Mouse (Mus musculus) heart, embryonic 15.5 days (tissue): ENCODE data around the gene Slc1a5. TPM values are rescaled to one million over a fixed set of nuclear protein-coding genes. Genes with fewer than 3 reads are reported as not detected.

Experiments
- ATAC-seq: fragments of 200-750 bp; cut with Nextera tagmentation; replicated peaks from 2 replicates; pipeline ENCODE4 v1.8.0; 2017; ENCODE audit warnings: low read depth, moderate TSS enrichment; ENCODE audit not compliant: insufficient number of reproducible peaks, insufficient read depth, low FRiP score
- H3K27ac ChIP-seq: fragments of 300-500 bp; sonication (generic); 2 replicates; pipeline ENCODE4 v1.5.1; 2015; ENCODE audit warnings: mild to moderate bottlenecking, inconsistent platforms
- H3K27me3 ChIP-seq: fragments of 300-500 bp; sonication (generic); 2 replicates; pipeline ENCODE4 v1.6.1; 2015; ENCODE audit warnings: inconsistent platforms
- H3K36me3 ChIP-seq: fragments of 300-500 bp; sonication (generic); 2 replicates; pipeline ENCODE4 v1.6.1; 2015; ENCODE audit warnings: mild to moderate bottlenecking, inconsistent platforms
- H3K4me1 ChIP-seq: fragments of 300-500 bp; sonication (generic); replicated peaks from 2 replicates; pipeline ENCODE4 v1.6.1; 2015; ENCODE audit warnings: inconsistent platforms
- H3K4me2 ChIP-seq: fragments of 300-500 bp; sonication (generic); 2 replicates; pipeline ENCODE4 v1.6.1; 2015; ENCODE audit warnings: inconsistent platforms, mild to moderate bottlenecking, moderate library complexity
- H3K4me3 ChIP-seq: fragments of 300-500 bp; sonication (generic); 2 replicates; pipeline ENCODE4 v1.5.1; 2015; ENCODE audit warnings: mild to moderate bottlenecking, inconsistent platforms
- H3K9ac ChIP-seq: fragments of 300-500 bp; sonication (generic); 2 replicates; pipeline ENCODE4 v1.6.1; 2015; ENCODE audit warnings: mild to moderate bottlenecking, inconsistent platforms
- H3K9me3 ChIP-seq: fragments of 300-500 bp; sonication (generic); replicated peaks from 2 replicates; pipeline ENCODE4 v1.6.1; 2016; ENCODE audit warnings: inconsistent platforms
- WGBS: fragments of 180-500 bp; shearing (Covaris S2); methylation state at CpG from one replicate; pipeline ENCODE4 v1.1.7; 2015; ENCODE audit warnings: mixed read lengths; 5-methylcytosine and 5-hydroxymethylcytosine counted together
- polyA plus RNA-seq: library from polyadenylated mRNA; unstranded; fragments of >200 nt; fragmentation: Nextera tagmentation; extraction: Ambion mirVana; gene quantifications from 2 replicates; pipeline ENCODE4 v1.2.1, GENCODE M21; 2015

Slc1a5 gene
- polyA plus RNA-seq, 1 experiment from 2014 or later = 40.2 TPM

DNA sequence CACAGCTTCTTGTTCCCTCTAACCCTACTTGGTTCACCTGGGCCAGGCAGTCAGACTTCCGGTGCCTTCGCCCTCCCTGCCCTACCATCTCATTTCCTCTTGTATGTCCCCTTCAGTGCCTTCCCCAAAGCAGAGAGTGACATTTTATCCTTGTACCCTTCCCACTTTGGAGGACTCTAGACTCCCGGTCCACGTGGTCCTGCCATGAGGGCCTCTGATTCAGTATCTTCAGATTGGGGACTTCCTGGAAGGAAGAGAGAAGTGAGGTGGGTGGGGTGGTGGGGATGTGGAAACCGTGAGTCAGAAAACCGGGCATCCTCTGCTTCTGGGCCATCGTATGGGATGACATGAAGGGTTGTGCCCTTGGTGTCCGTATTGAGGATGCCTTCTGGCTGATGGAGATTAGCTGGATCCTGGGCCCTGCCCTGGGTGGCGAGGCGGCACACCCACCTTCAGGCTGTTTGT lies 2.1 kb downstream of the Slc1a5 start:
- H3K27me3 ChIP-seq = no peaks in the 10 kb centered on the region
- peaks cover 7% of the 10 kb centered on the region; the same call in 1 of the 2 replicates for H3K36me3 ChIP-seq
- H3K4me2 ChIP-seq = peak overlapping the region; percentile 92
- peak overlapping the region; percentile 73 for H3K4me3 ChIP-seq
- 25% methylated on average over 10 of the region's 10 CpGs for WGBS
- H3K27ac ChIP-seq = peak overlapping the region; percentile 78
- peaks cover 36% of the 10 kb centered on the region for H3K4me1 ChIP-seq
- no peak for ATAC-seq
- peak overlapping the region; percentile 10 for H3K9ac ChIP-seq
- no peaks in the 10 kb centered on the region for H3K9me3 ChIP-seq

DNA sequence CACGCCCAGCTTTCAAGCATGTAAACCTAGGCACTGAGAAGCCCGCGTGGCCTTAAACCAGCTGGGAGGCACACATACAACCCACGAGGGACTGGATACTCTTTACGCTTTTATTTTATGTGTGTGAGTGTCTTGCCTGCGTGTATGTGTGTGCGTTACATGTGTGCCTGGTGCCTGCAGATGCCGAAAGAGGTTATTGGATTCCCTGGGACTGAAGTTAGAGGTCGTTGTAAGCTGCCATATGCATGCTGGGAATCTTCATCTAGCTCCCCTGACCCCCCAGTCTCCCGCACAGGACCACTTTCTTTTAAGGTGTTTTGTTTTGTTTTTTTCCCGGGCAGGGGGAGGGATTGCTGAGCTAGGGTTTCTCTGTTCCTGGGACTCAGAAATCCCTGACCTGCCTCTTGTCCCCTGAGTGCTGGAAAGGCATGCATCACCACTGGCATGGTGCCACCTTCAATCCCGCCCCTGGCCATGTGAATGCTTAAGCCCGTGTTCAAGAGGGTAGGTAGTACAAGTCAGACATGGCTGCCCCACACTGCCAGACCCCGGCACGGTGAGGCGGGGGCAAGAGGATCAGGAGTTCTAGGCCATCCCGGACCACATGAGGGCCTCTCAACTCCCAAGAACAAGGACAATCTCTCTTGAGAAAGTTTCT lies 2.7 kb downstream of the Slc1a5 start:
- H3K27me3 ChIP-seq = no peaks in the 10 kb centered on the region
- H3K4me1 ChIP-seq = peaks cover 36% of the 10 kb centered on the region
- H3K4me3 ChIP-seq = peak overlapping the region; percentile 73
- peak overlapping the region; percentile 15 for H3K9ac ChIP-seq
- WGBS = 35% methylated on average over 17 of the region's 17 CpGs
- no peaks in the 10 kb centered on the region for H3K9me3 ChIP-seq
- peak overlapping the region; percentile 92 for H3K4me2 ChIP-seq
- peaks cover 7% of the 10 kb centered on the region; the same call in 1 of the 2 replicates for H3K36me3 ChIP-seq
- 0 out of 2 replicates have a peak, but pooled peaks have one; percentile 25 for ATAC-seq
- H3K27ac ChIP-seq = peak overlapping the region; percentile 78

DNA sequence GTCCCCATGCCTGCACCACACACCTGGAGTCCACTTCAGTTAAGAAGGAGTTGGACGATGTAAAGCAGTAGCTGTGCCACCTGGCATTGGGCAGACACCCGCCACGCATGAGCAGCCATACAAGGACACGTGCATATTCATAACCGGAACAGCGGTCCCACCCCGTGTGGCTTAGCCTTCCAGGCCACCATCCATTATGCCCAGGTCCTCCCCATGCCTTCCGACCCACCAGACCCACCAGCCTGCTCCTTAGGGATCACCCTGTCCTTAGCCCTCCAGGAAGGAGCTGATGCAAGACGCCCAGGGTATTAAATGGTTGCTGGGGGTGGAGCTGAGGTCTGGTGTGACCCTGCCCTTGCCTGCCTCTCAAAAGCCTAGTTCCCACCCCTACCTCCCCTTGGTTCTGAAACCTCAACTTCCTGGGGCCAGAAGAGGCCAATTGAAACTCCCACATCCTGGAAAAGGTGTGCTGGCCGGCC lies 3.4 kb downstream of the Slc1a5 start:
- Histone ChIP-seq H3K4me3 (peak overlapping the region; percentile 73; the same call in 1 of the 2 replicates), H3K27ac (peak overlapping the region; percentile 78), H3K4me1 (peaks cover 36% of the 10 kb centered on the region), H3K36me3 (peaks cover 9% of the 10 kb centered on the region; the same call in 1 of the 2 replicates), H3K27me3 (no peaks in the 10 kb centered on the region), H3K4me2 (peak overlapping the region; percentile 92), H3K9ac (0 out of 2 replicates have a peak overlapping the region, but pooled peaks have one; percentile 15), H3K9me3 (no peaks in the 10 kb centered on the region)
- 80% methylated on average over 10 of the region's 10 CpGs for WGBS
- no peak for ATAC-seq

DNA sequence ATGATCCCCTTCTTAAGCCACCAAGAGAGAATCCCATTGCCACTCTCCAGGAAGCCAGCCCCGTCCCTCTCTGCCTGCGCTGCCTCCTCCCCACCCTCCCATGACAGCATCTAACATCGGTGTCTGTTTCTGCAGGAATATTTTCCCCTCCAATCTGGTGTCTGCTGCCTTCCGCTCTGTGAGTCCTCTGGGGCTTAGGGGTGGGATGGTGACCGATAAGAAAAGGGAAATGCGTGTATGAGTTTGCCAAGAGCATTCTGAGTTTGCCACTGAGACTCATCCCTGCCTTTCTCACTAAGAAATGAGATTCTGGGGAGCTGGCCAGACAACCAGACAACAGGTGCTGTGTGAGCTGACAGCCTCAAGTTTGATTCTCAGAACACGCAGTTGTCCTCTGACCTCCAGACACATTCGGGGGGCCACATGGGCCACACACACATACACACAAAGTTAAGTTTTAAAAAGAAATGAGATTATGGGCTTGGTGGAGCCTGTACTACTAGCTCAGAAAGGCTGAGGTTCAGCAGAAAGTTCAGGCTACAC lies 4.5 kb downstream of the Slc1a5 start:
- WGBS = 68% methylated on average over 8 of the region's 8 CpGs
- Histone ChIP-seq H3K4me2 (no peak overlapping the region), H3K36me3 (peaks cover 18% of the 10 kb centered on the region; the same call in 1 of the 2 replicates), H3K4me3 (no peak overlapping the region), H3K9me3 (no peaks in the 10 kb centered on the region), H3K4me1 (peaks cover 35% of the 10 kb centered on the region), H3K27ac (no peak overlapping the region), H3K9ac (no peak overlapping the region), H3K27me3 (no peaks in the 10 kb centered on the region)
- ATAC-seq = no peak

DNA sequence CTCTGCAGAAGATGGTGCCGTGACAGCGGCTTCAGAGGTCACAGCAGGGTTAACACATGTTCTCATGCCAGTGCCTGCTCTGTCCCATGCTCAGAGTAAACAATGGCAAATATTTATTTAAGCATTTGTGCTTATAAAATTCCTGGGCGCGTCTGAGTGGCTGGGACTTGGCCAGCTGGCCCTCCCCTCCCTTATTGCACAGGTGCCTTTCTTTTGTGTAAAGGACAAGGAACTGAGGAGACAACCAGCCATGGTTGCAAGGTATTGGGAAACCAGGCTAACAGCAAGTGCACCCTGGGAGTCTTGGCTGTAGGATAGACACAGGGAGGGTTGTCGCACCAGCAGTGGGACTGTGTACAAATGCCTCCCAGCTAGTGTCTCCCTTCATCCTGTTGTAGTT lies 11.2 kb downstream of the Slc1a5 start:
- Histone ChIP-seq H3K4me1 (peaks cover 15% of the 10 kb centered on the region), H3K36me3 (peaks cover 31% of the 10 kb centered on the region; the same call in 1 of the 2 replicates), H3K9ac (no peak overlapping the region)

DNA sequence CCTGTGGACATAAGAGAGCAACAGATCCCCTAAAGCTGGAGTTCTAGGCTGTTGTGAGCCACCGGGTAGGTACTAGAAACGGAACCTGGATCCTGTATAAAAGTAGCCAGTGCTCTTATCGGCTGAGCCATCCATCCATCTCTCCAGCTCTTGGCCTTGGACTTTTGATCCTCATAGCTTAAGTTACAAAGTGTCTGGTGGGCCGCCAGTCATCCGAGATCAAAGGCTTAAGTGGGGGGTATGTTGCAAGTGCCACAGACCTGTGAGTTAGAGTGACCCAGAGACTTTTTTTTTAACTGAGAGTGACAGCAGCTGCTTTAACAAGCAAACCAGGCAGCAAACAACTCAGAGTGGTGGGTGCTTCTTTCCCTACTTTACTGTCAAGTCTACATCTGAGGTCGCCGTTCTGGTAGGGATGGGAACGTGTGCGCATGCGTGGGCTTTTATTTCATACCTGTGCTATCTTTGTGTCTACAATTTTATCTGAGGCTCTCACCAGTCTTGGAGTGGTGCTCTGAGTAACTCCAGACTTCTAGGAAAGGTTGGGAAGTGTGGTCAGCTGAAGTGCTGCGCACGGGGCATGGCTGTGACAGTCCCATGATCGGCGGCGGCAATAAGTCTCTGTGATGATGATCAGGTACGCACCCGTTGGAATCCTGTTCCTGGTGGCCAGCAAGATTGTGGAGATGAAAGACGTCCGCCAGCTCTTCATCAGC lies 12.0 kb downstream of the Slc1a5 start:
- Histone ChIP-seq H3K4me2 (peak overlapping the region; percentile 50), H3K4me3 (peak overlapping the region; percentile 37), H3K27ac (peak overlapping the region; percentile 53; the same call in 1 of the 2 replicates), H3K9ac (peak overlapping the region; percentile 1; the same call in 1 of the 2 replicates), H3K27me3 (no peaks in the 10 kb centered on the region), H3K4me1 (peaks cover 15% of the 10 kb centered on the region), H3K9me3 (no peaks in the 10 kb centered on the region), H3K36me3 (peaks cover 25% of the 10 kb centered on the region; the same call in 1 of the 2 replicates)
- 40% methylated on average over 19 of the region's 19 CpGs for WGBS
- peak; percentile 57; the same call in 1 of the 2 replicates for ATAC-seq

More for the DNA sequence above, 11.2 kb downstream of the Slc1a5 start:
- 66% methylated on average over 5 of the region's 5 CpGs for WGBS
- no peaks in the 10 kb centered on the region for H3K27me3 ChIP-seq
- no peak overlapping the region for H3K4me2 ChIP-seq
- H3K4me3 ChIP-seq = no peak overlapping the region
- no peak overlapping the region for H3K27ac ChIP-seq
- ATAC-seq = no peak
- no peaks in the 10 kb centered on the region for H3K9me3 ChIP-seq

DNA sequence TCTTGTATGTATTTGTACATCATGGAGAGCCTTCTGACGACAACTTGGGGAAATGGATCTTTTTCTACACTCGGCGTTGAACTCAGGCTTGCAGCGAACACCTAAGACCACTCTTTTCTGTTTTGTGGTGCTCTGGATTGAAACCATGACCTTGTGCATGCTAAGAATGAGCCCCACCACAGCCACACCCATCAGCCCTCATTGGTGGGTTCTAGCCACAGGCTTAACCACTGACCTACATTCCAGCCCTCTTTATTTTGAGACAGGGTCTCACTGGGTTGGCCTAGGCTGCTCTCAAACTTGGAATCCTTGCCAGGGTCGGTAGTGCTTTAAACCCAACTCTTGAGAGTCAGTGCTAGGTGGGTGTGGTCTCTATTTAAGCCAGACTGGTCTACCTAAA lies 13.7 kb downstream of the Slc1a5 start:
- WGBS = 88% methylated on average over 5 of the region's 5 CpGs
- Histone ChIP-seq H3K27me3 (no peaks in the 10 kb centered on the region), H3K4me1 (peaks cover 15% of the 10 kb centered on the region), H3K9ac (no peak overlapping the region), H3K27ac (no peak overlapping the region), H3K36me3 (peaks cover 19% of the 10 kb centered on the region; the same call in 1 of the 2 replicates), H3K4me3 (no peak overlapping the region), H3K9me3 (no peaks in the 10 kb centered on the region), H3K4me2 (no peak overlapping the region)
- ATAC-seq = no peak

DNA sequence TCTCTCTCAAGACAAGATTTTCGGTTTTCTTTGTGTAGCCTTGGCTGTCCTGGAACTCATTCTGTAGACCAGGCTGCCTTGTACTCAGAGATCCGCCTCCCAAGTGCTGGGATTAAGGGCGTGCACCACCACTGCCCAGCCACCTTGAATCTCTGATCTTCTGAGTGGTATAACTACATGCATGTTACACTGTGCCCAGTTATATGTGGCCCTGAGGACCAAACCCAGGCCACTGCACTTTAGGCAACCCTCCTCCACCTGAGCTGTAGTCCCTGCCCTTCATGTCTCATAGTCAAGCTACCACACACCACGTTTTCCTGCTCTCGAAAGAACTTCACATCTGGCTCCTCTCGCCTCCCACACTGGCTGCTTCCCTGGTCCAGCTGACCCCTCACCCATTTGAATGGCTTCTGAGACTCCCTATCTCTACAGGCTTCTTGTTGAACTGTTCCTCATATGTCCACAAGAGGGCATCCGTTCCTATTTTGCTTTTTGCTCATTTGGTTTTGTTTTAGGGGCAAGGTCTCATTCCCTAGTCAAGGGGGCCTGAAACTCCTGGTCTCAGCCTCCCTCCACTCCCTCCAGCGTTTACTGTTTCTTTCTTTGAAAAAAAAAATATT lies 23.4 kb downstream of the Slc1a5 start:
- Histone ChIP-seq H3K4me3 (no peak overlapping the region), H3K27ac (no peak overlapping the region), H3K9ac (no peak overlapping the region), H3K27me3 (no peaks in the 10 kb centered on the region), H3K36me3 (peaks cover 20% of the 10 kb centered on the region), H3K9me3 (no peaks in the 10 kb centered on the region), H3K4me2 (no peak overlapping the region), H3K4me1 (peaks cover 4% of the 10 kb centered on the region; the same call in 1 of the 2 replicates)
- WGBS = 28% methylated on average over 8 of the region's 8 CpGs
- ATAC-seq = no peak

DNA sequence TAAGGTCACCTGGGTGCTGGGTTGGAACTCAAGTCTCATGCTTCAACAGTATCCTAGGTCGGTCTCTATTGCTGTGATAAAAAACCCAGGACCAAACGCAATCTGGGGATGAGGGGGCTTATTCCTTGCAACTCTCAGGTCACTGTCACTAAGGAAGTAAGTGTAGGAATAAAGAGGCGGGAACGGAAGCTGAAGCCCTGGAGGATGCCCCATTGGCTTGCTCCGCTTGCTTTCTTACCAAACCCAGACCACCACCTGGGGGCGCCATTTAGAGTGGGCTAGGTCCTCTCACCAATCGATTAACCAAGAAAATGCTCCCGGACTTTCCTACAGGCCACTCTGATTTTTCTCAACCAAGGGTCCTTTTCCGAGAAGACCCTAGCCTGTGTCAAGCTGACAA lies 26.8 kb downstream of the Slc1a5 start:
- no peak overlapping the region for H3K27ac ChIP-seq
- peaks cover 22% of the 10 kb centered on the region for H3K36me3 ChIP-seq
- 88% methylated on average over 9 of the region's 9 CpGs for WGBS
- H3K4me1 ChIP-seq = peaks cover 25% of the 10 kb centered on the region
- H3K9me3 ChIP-seq = no peaks in the 10 kb centered on the region
- no peak overlapping the region for H3K4me2 ChIP-seq
- peaks cover 14% of the 10 kb centered on the region for H3K27me3 ChIP-seq
- H3K9ac ChIP-seq = no peak overlapping the region
- H3K4me3 ChIP-seq = no peak overlapping the region
- ATAC-seq = no peak

DNA sequence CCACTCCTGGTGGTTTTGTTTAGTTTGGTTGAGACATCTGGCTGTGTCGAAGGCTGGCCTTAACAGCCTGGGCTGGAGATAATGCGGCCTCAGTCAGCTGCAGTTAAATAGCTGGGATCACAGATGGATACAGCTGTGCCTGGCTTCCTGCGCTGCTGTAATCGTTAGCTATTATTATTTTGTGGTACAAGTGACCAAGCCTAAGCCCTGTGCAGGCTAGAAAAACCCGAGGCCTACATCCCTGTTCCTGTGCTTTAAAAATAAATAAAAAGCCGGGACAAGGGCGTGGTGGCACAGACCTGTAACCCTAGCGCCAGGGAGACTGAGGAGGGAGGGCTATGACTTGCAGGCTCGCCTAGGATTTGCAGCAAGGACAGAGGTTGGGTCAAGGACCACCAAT lies 27.5 kb downstream of the Slc1a5 start:
- H3K27ac ChIP-seq = no peak overlapping the region
- no peak for ATAC-seq
- H3K27me3 ChIP-seq = peaks cover 14% of the 10 kb centered on the region
- H3K36me3 ChIP-seq = peaks cover 26% of the 10 kb centered on the region
- WGBS = 85% methylated on average over 9 of the region's 9 CpGs
- no peak overlapping the region for H3K4me3 ChIP-seq
- H3K4me1 ChIP-seq = peaks cover 25% of the 10 kb centered on the region
- H3K9ac ChIP-seq = no peak overlapping the region
- no peak overlapping the region for H3K4me2 ChIP-seq
- H3K9me3 ChIP-seq = no peaks in the 10 kb centered on the region

DNA sequence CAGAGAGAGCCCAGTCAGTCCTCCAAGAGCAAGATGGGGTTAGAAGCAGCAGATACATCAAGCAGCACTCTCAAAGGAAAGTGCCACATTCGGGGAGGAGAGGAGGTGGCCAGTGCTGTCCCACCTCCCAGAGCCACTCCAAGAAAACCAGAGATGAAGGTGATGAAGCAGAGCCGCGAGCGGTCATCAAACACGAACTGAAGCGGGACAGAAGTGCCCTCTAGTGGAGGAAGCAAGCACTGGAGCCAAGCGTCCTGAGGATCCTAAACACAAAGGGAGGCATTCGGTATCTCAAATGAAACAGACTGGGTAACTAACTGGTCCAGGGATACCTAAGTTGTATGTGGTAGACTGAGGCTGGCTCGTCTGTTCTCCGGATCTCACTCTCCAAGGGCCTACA lies 28.6 kb downstream of the Slc1a5 start:
- H3K27me3 ChIP-seq = peaks cover 14% of the 10 kb centered on the region
- H3K36me3 ChIP-seq = peaks cover 30% of the 10 kb centered on the region
- H3K9ac ChIP-seq = no peak overlapping the region
- peaks cover 21% of the 10 kb centered on the region for H3K4me1 ChIP-seq
- H3K4me3 ChIP-seq = no peak overlapping the region
- no peak overlapping the region for H3K27ac ChIP-seq
- H3K4me2 ChIP-seq = no peak overlapping the region
- no peaks in the 10 kb centered on the region for H3K9me3 ChIP-seq
- WGBS = 24% methylated on average over 10 of the region's 10 CpGs
- ATAC-seq = 0 out of 2 replicates have a peak, but pooled peaks have one; percentile 29
